Mouse (Mus musculus) intestine, embryonic 16.5 days (tissue): Measurements from ENCODE around the gene Gria1. TPM values are rescaled to one million over a fixed set of nuclear protein-coding genes. Genes with fewer than 3 reads are reported as not detected.

Experiments used
- ATAC-seq: fragments of 200-750 bp; cut with Nextera tagmentation; 2 replicates; pipeline ENCODE4 v1.8.0; 2017; ENCODE audit warnings: moderate TSS enrichment, moderate library complexity
- H3K27ac ChIP-seq: fragments of 300-500 bp; sonication (generic); 2 replicates; pipeline ENCODE4 v1.5.1; 2014; ENCODE audit warnings: mild to moderate bottlenecking, low read length
- H3K27me3 ChIP-seq: fragments of 300-500 bp; sonication (generic); replicated peaks from 2 replicates; pipeline ENCODE4 v1.6.1; 2014; ENCODE audit warnings: low read length, control low read depth, mixed read lengths; ENCODE audit not compliant: control insufficient read depth, insufficient read depth
- H3K36me3 ChIP-seq: fragments of 300-500 bp; sonication (generic); 2 replicates; pipeline ENCODE4 v1.6.1; 2014; ENCODE audit warnings: low read length, control low read depth; ENCODE audit not compliant: control insufficient read depth, insufficient read depth
- H3K4me1 ChIP-seq: fragments of 300-500 bp; sonication (generic); 2 replicates; pipeline ENCODE4 v1.6.1; 2014; ENCODE audit warnings: low read length, control low read depth, mixed read lengths; ENCODE audit not compliant: control insufficient read depth, insufficient read depth
- H3K4me2 ChIP-seq: fragments of 300-500 bp; sonication (generic); 2 replicates; pipeline ENCODE4 v1.6.1; 2014; ENCODE audit warnings: low read depth, low read length, control low read depth
- H3K4me3 ChIP-seq: fragments of 300-500 bp; sonication (generic); 2 replicates; pipeline ENCODE4 v1.5.1; 2014; ENCODE audit warnings: mild to moderate bottlenecking, low read length
- H3K9ac ChIP-seq: fragments of 300-500 bp; sonication (generic); 2 replicates; pipeline ENCODE4 v1.6.1; 2014; ENCODE audit warnings: low read depth, low read length
- H3K9me3 ChIP-seq: fragments of 300-500 bp; sonication (generic); 2 replicates; pipeline ENCODE4 v1.6.1; 2016; ENCODE audit warnings: low read length, control low read depth; ENCODE audit not compliant: control insufficient read depth
- WGBS: fragments of 180-500 bp; shearing (Covaris S2); extraction: QIAGEN DNeasy Blood & Tissue Kit; methylation state at CpG from one replicate; pipeline ENCODE4 v1.1.7; 2014; 5-methylcytosine and 5-hydroxymethylcytosine counted together
- polyA plus RNA-seq: library from polyadenylated mRNA; unstranded; fragments of >200 nt; fragmentation: Nextera tagmentation; extraction: Ambion mirVana; gene quantifications from 2 replicates; pipeline ENCODE4 v1.2.1, GENCODE M21; 2015

The Gria1 gene
- polyA plus RNA-seq, 1 experiment from 2014 or later = 0.94 TPM

DNA sequence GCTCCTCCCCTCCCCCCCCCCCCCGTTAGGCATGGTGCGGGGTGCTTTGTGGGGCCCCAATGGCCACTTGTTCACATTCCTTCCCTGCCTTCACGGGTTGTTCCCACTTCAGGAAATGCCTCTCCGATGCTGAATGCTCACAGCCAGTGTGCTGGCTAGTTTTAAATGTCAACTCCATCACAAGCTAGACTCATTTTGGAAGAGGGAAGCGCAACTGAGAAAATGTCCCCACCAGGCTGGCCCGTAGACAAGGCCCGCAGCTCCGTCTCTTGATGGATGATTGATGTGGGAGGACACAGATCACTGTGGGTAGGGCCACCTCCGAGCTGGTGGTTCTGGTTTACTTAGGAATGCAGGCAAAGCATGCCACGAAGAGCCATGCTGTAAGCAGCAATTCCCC, 266.9 kb downstream of the Gria1 start:
- 40% methylated on average over 10 of the region's 10 CpGs for WGBS
- Histone ChIP-seq H3K9ac (no peak overlapping the region), H3K36me3 (no peaks in the 10 kb centered on the region), H3K27ac (no peak overlapping the region), H3K4me1 (no peaks in the 10 kb centered on the region), H3K4me2 (no peak overlapping the region), H3K4me3 (no peak overlapping the region), H3K27me3 (no peaks in the 10 kb centered on the region), H3K9me3 (no peaks in the 10 kb centered on the region)
- no peak for ATAC-seq

DNA sequence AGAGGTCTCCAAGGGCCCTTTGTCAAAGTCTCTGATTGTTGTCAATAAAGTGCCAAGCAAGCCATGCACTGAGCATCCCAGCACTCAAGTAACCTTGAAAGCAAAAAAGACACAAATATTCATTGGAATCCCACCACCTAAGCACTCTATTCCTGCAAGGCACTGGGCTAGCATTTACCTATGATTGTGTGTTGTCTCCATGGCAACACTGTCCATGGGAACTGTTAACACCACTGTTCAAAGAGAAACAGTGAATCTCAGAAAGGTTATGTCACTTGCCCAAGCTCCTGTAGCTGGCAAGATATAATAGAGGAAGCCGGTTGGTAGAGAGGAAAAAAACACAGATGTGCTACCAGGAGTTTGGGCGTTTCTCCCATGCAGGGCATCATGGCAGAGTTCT, 274.9 kb downstream of the Gria1 start:
- WGBS = 83% methylated on average over 2 of the region's 2 CpGs

DNA sequence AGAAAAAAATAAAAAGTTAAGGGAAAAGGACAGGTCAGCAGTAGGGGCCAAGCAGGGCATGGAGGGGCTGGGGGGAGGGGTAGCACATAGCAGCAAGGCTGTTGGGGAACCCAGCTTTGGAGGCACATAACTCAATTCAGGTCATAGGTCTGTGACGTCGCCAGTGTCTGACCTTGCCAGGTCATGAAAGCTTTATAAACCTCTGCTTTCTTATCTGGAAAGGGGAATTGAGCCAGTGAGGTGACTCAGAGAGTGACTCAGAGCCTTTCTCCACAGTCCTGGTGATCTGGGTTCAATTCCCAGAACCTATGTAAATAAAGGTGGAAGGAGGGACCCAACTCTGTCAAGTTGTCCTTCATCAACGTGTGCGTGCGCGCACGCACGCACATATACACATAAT, 286.2 kb downstream of the Gria1 start:
- Histone ChIP-seq H3K36me3 (no peaks in the 10 kb centered on the region), H3K4me2 (no peak overlapping the region), H3K4me3 (no peak overlapping the region), H3K4me1 (no peaks in the 10 kb centered on the region), H3K9ac (no peak overlapping the region), H3K27me3 (no peaks in the 10 kb centered on the region), H3K9me3 (no peaks in the 10 kb centered on the region), H3K27ac (no peak overlapping the region)
- no peak for ATAC-seq
- WGBS = 91% methylated on average over 8 of the region's 8 CpGs

More for the DNA sequence above, 274.9 kb downstream of the Gria1 start:
- H3K27me3 ChIP-seq = no peaks in the 10 kb centered on the region
- no peak overlapping the region for H3K9ac ChIP-seq
- no peak for ATAC-seq
- H3K4me1 ChIP-seq = no peaks in the 10 kb centered on the region
- no peaks in the 10 kb centered on the region for H3K36me3 ChIP-seq
- H3K27ac ChIP-seq = no peak overlapping the region
- H3K4me3 ChIP-seq = no peak overlapping the region
- H3K9me3 ChIP-seq = no peaks in the 10 kb centered on the region
- H3K4me2 ChIP-seq = no peak overlapping the region

DNA sequence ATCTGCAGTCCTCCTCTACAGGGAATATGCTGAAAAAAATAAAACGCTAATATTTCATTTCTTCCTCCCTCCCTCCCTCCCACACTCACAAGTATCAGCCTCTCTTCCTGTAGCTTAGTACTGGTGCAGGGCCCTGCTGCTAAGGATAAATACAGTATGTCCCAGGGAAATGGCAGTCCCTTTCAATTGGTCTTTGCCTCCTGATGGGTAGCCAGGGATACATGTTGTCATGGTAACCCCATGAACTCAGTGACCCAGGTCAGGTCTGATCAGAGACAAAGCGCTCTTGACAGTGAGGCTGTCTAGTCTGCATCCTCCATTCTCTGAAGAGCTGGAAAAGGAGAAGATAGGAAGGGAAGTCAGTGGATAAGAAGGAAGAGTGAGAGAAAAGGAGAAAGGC, 287.1 kb downstream of the Gria1 start:
- no peak overlapping the region for H3K4me2 ChIP-seq
- no peak overlapping the region for H3K9ac ChIP-seq
- H3K9me3 ChIP-seq = no peaks in the 10 kb centered on the region
- no peak overlapping the region for H3K27ac ChIP-seq
- WGBS = 50% methylated on average over 2 of the region's 2 CpGs
- no peak for ATAC-seq
- H3K36me3 ChIP-seq = no peaks in the 10 kb centered on the region
- H3K4me1 ChIP-seq = no peaks in the 10 kb centered on the region
- no peak overlapping the region for H3K4me3 ChIP-seq
- H3K27me3 ChIP-seq = no peaks in the 10 kb centered on the region

DNA sequence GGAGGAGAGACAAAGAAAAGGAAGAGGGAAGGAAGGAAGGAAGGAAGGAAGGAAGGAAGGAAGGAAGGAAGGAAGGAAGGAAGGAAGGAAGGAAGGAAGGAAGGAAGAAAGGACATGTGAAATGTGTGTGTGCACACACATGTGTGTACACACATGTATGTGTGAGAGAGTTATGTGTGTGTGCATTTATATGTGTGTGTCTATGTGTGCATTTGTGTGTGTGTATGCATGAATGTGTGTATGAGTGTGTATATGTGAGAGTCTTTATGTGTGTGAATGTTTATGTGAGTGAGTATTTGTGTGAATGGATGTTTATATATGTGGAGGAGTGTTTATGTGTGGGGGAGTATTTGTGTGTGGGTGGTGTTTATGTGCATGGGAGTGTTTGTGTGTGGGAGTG, 287.5 kb downstream of the Gria1 start:
- no peak overlapping the region for H3K9ac ChIP-seq
- H3K4me1 ChIP-seq = no peaks in the 10 kb centered on the region
- H3K4me3 ChIP-seq = no peak overlapping the region
- ATAC-seq = no peak
- no peak overlapping the region for H3K27ac ChIP-seq
- H3K36me3 ChIP-seq = no peaks in the 10 kb centered on the region
- H3K9me3 ChIP-seq = no peaks in the 10 kb centered on the region
- H3K27me3 ChIP-seq = no peaks in the 10 kb centered on the region
- H3K4me2 ChIP-seq = no peak overlapping the region

DNA sequence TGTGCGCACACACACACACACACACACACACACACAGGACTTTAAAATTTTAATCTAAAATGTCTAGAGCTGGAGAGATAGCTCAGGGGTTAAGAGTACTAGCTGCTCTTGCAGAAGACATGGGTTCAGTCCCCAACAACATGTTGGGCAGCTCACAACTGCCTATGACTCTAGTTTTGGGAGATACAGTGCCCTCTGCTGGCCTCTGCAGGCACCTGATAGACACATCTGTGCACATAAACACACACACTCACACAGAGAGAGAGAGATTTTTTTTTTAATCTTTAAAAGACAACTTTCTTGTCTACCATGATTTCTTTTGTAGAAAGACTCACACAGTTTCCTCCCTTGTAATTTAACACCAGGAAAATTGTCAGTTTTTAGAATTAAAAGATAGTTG, 292.4 kb downstream of the Gria1 start:
- no peak overlapping the region for H3K4me2 ChIP-seq
- no peaks in the 10 kb centered on the region for H3K4me1 ChIP-seq
- H3K36me3 ChIP-seq = no peaks in the 10 kb centered on the region
- H3K9me3 ChIP-seq = no peaks in the 10 kb centered on the region
- WGBS = 91% methylated on average over 1 of the region's 1 CpGs
- H3K9ac ChIP-seq = no peak overlapping the region
- no peak for ATAC-seq
- no peak overlapping the region for H3K27ac ChIP-seq
- H3K4me3 ChIP-seq = no peak overlapping the region
- H3K27me3 ChIP-seq = no peaks in the 10 kb centered on the region

DNA sequence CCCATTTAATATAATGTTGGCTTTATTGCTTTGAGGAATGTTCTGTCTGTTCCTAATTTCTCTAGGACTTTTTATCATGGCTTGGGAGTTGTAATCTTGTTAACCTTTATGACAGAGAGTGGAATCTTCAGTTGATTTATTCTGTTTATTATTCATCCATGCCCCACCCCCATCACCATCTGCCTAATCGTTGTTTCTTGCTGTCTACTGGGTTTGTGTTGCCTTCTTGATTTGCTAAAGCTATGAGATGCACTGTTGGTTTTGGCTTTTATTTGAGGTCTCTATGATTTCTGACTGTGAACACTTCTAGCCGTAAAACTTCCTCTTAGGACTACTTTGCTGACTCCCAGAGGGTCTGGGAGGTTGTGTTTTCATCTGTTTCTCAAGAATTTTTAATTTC, 294.9 kb downstream of the Gria1 start:
- no peak overlapping the region for H3K4me3 ChIP-seq
- no peaks in the 10 kb centered on the region for H3K9me3 ChIP-seq
- no peaks in the 10 kb centered on the region for H3K4me1 ChIP-seq
- no peak overlapping the region for H3K4me2 ChIP-seq
- H3K27ac ChIP-seq = no peak overlapping the region
- H3K9ac ChIP-seq = no peak overlapping the region
- no peaks in the 10 kb centered on the region for H3K27me3 ChIP-seq
- WGBS = 68% methylated on average over 2 of the region's 2 CpGs
- no peak for ATAC-seq
- no peaks in the 10 kb centered on the region for H3K36me3 ChIP-seq

DNA sequence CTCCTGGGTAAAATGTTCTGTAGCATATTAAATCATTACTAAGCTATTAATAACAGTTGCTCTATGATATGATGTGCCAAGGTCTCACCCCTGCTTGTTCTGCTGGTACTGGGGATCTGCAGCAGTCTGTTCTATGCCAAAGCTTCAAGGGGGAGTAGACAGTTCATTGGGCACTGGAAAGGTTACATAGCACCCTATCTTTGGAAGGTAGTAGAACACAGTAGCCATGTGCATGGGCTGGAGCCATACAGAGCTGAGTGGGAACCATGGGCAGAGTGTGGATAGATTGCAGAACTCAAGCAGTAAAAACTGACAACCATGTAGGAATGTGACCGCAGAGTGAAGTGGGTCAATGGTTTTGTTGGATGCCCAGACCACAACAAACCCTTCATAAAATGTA, 295.7 kb downstream of the Gria1 start:
- Histone ChIP-seq H3K27ac (no peak overlapping the region), H3K27me3 (no peaks in the 10 kb centered on the region), H3K9ac (no peak overlapping the region), H3K4me3 (no peak overlapping the region), H3K9me3 (no peaks in the 10 kb centered on the region), H3K4me1 (no peaks in the 10 kb centered on the region), H3K36me3 (no peaks in the 10 kb centered on the region), H3K4me2 (no peak overlapping the region)
- WGBS = 89% methylated on average over 1 of the region's 1 CpGs
- ATAC-seq = no peak

DNA sequence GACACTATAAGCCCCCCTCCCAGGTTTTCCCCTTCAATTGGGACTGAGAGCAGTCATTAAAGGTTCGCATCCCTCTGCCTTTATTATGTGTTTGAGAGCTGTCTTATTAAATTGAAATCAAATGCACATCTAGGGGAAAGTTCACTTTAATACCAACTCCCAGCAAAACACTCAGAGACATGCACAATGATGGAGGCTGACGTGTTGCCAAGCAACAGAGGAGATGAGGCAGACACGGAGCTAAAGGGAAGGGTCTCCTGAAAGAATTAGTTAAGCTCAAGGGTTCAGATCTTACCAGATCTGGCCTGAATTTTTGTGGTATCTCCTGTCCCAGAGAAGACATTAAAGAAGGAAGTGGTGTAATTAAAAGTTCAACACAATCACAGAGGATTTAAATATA, 305.9 kb downstream of the Gria1 start:
- Histone ChIP-seq H3K36me3 (no peaks in the 10 kb centered on the region), H3K4me1 (no peaks in the 10 kb centered on the region), H3K9ac (no peak overlapping the region), H3K9me3 (no peaks in the 10 kb centered on the region), H3K27me3 (no peaks in the 10 kb centered on the region), H3K27ac (no peak overlapping the region), H3K4me2 (no peak overlapping the region), H3K4me3 (no peak overlapping the region)
- no peak for ATAC-seq
- WGBS = 71% methylated on average over 3 of the region's 3 CpGs

DNA sequence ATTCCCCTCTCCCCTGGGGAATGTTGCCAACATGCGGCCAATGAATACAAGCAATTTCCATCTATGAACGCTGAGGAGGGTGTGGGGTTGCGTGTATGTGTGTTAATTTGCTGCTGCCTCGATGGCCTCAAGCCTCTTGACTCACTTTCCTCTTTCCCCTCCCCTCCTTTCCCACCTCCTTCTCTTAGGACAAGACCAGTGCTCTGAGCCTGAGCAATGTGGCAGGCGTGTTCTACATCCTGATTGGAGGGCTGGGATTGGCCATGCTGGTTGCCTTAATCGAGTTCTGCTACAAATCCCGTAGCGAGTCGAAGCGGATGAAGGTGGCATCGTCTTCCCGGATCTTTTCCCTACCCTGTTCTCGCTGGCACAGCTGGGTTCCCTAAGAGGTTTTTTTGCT, 306.3 kb downstream of the Gria1 start:
- Histone ChIP-seq H3K27me3 (no peaks in the 10 kb centered on the region), H3K9ac (no peak overlapping the region), H3K4me2 (no peak overlapping the region), H3K4me3 (no peak overlapping the region), H3K36me3 (no peaks in the 10 kb centered on the region), H3K4me1 (no peaks in the 10 kb centered on the region), H3K9me3 (no peaks in the 10 kb centered on the region), H3K27ac (no peak overlapping the region)
- 84% methylated on average over 13 of the region's 13 CpGs for WGBS
- ATAC-seq = no peak
